Mouse (Mus musculus) ovary, postnatal 36 days (tissue): ENCODE measurements around the gene A1bg.

Experiments
- DNase-seq: peaks from one replicate; pipeline ENCODE4 v3.0.0; 2022; ENCODE audit warnings: low spot score, mixed read lengths

Gene A1bg

GRCm38 (mm10) chr15:60922912-60923311, at the start of gene A1bg:
Gene A1bg (minus strand): TSS chr15:60923012.
- DNase-seq, result no peak

GRCm38 (mm10) chr15:60968549-60968861, 45.7 kb upstream of the A1bg start:
- DNase-seq, result no peak

- no peak for DNase-seq
Observed at GRCm38 (mm10) chr15:60967841-60968548, 45.2 kb upstream of the A1bg start.

- no peak for DNase-seq
Observed at GRCm38 (mm10) chr15:60925686-60926085, 2.9 kb upstream of the A1bg start.

- no peak for DNase-seq
Observed at GRCm38 (mm10) chr15:60903763-60904697, 18.8 kb downstream of the A1bg start.

- no peak for DNase-seq
Observed at GRCm38 (mm10) chr15:60898187-60898965, 24.4 kb downstream of the A1bg start.

GRCm38 (mm10) chr15:60896040-60896439, 26.8 kb downstream of the A1bg start:
- DNase-seq, result no peak

GRCm38 (mm10) chr15:60892976-60893463, 29.8 kb downstream of the A1bg start:
- DNase-seq, result no peak

GRCm38 (mm10) chr15:60888724-60889123, 34.1 kb downstream of the A1bg start:
- DNase-seq, result no peak

GRCm38 (mm10) chr15:60875721-60876120, 47.1 kb downstream of the A1bg start:
- DNase-seq, result no peak

- no peak for DNase-seq
Observed at GRCm38 (mm10) chr15:60862417-60862816, 60.4 kb downstream of the A1bg start.

- DNase-seq, result no peak
Observed at GRCm38 (mm10) chr15:60855112-60855511, 67.7 kb downstream of the A1bg start.

GRCm38 (mm10) chr15:60854151-60854550, 68.7 kb downstream of the A1bg start:
- DNase-seq, result no peak

GRCm38 (mm10) chr15:60853231-60853999, 69.4 kb downstream of the A1bg start, which contains the start of gene Fam84b:
Gene Fam84b (minus strand): TSS chr15:60853778.
- peak; percentile 42 for DNase-seq

GRCm38 (mm10) chr15:60848630-60849029, 74.2 kb downstream of the A1bg start:
- DNase-seq, result no peak
